Mouse (Mus musculus) olfactory bulb, adult 2 months (tissue): Measurements from ENCODE around the gene Zfp2.

ENCODE experiments used
- CTCF ChIP-seq: fragments of 200-500 bp; IDR thresholded peaks from 2 replicates; pipeline ENCODE4 v1.5.1; 2012; ENCODE audit warnings: low read depth, mild to moderate bottlenecking, low read length, moderate library complexity; ENCODE audit not compliant: insufficient read depth
- POLR2A ChIP-seq: fragments of 200-500 bp; IDR thresholded peaks from 2 replicates; pipeline ENCODE4 v1.6.1; 2012; ENCODE audit warnings: mild to moderate bottlenecking, low read depth, low read length, moderate library complexity; ENCODE audit not compliant: insufficient read depth

- TF ChIP-seq CTCF (no peak), POLR2A (no peak)
These were observed 66.7 kb downstream of the Zfp2 start for GRCm38 (mm10) chr11:50849310-50849709.
